Mouse (Mus musculus) heart, embryonic 13.5 days (tissue): ENCODE data around the gene Galt. TPM values are rescaled to one million over a fixed set of nuclear protein-coding genes. Genes with fewer than 3 reads are reported as not detected.
"Not testable (repeated sequence)": the region's sequence is repeated elsewhere in the genome, so short reads cannot be mapped to it uniquely, and the experiment has no call there.

ENCODE experiments used
- ATAC-seq: fragments of 200-750 bp; cut with Nextera tagmentation; 2 replicates; pipeline ENCODE4 v1.8.0; 2017; ENCODE audit warnings: moderate TSS enrichment; ENCODE audit not compliant: insufficient number of reproducible peaks, low FRiP score, low TSS enrichment; ENCODE audit errors: extremely low read depth
- H3K27ac ChIP-seq: fragments of 300-500 bp; sonication (generic); replicated peaks from 2 replicates; pipeline ENCODE4 v1.5.1; 2015; ENCODE audit warnings: moderate library complexity, mild to moderate bottlenecking, inconsistent platforms
- H3K27me3 ChIP-seq: fragments of 300-500 bp; sonication (generic); replicated peaks from 2 replicates; pipeline ENCODE4 v1.6.1; 2015; ENCODE audit warnings: mild to moderate bottlenecking, inconsistent platforms
- H3K36me3 ChIP-seq: fragments of 300-500 bp; sonication (generic); 2 replicates; pipeline ENCODE4 v1.6.1; 2015; ENCODE audit warnings: mild to moderate bottlenecking, inconsistent platforms
- H3K4me1 ChIP-seq: fragments of 300-500 bp; sonication (generic); 2 replicates; pipeline ENCODE4 v1.6.1; 2015; ENCODE audit warnings: inconsistent platforms
- H3K4me2 ChIP-seq: fragments of 300-500 bp; sonication (generic); 2 replicates; pipeline ENCODE4 v1.6.1; 2015; ENCODE audit warnings: inconsistent platforms, mild to moderate bottlenecking, moderate library complexity
- H3K4me3 ChIP-seq: fragments of 300-500 bp; sonication (generic); 2 replicates; pipeline ENCODE4 v1.5.1; 2015; ENCODE audit warnings: moderate library complexity, mild to moderate bottlenecking, inconsistent platforms
- H3K9ac ChIP-seq: fragments of 300-500 bp; sonication (generic); 2 replicates; pipeline ENCODE4 v1.6.1; 2015; ENCODE audit warnings: inconsistent platforms, mild to moderate bottlenecking, moderate library complexity
- H3K9me3 ChIP-seq: fragments of 300-500 bp; sonication (generic); 2 replicates; pipeline ENCODE4 v1.6.1; 2016; ENCODE audit warnings: inconsistent platforms
- WGBS: fragments of 180-500 bp; shearing (Covaris S2); methylation state at CpG from one replicate; pipeline ENCODE4 v1.1.7; 2015; ENCODE audit warnings: mixed read lengths; 5-methylcytosine and 5-hydroxymethylcytosine counted together
- polyA plus RNA-seq: library from polyadenylated mRNA; unstranded; fragments of >200 nt; fragmentation: Nextera tagmentation; extraction: Ambion mirVana; gene quantifications from 2 replicates; pipeline ENCODE4 v1.2.1, GENCODE M21; 2015

Gene Galt
- polyA plus RNA-seq, 1 experiment from 2014 or later: 54.1 TPM

DNA sequence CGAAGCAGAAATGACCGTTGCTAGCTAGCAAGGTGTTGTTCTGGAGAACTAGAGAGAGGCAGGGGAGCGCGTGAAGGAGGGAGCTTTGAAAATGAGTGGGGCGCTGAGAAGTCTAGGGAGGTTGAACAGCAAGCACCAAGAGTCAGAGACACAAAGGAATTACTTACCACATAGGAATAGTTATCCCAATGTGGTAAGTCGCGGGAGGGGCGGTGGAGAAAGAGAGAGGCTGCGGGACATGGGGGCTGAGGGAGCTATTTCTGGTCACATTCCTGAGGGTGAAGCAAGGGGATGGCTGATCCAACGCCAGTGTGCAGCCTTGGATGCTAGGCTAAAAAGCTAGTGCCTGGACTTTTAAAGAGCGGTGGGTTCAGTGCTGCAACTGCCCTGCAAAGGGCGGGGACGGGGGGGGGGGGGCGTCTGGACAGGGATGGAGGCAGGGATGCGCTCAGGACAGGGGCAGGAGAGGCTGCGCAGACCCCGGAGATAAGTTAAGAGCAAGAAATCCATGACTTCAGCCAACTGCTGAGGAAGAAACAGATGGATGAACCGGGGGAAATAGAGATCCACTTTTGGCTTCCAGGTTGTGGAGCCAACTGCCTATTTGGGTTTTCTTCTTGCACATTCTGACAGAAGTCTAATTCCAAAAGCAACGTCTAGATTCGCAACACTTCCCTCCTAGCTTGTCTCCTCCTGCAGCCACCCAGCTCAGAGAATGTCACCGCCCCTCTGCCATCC lies 26.9 kb downstream of the Galt start:
- not testable (repeated sequence) for H3K36me3 ChIP-seq, ATAC-seq, H3K27me3 ChIP-seq, H3K9me3 ChIP-seq, H3K4me1 ChIP-seq
- H3K9ac ChIP-seq: peak overlapping the region; percentile 44; the same call in 1 of the 2 replicates
- H3K27ac ChIP-seq: 0 out of 2 replicates have a peak overlapping the region, but pooled peaks have one; percentile 32
- peak overlapping the region; percentile 26 for H3K4me3 ChIP-seq
- peak overlapping the region; percentile 60 for H3K4me2 ChIP-seq
- 12% methylated on average over 16 of the region's 21 CpGs for whole genome bisulfite sequencing

GRCm38 (mm10) chr4:41782711-41783110 lies 27.7 kb downstream of the Galt start:
- not testable (repeated sequence) for H3K9me3 ChIP-seq, H3K36me3 ChIP-seq, ATAC-seq, H3K4me2 ChIP-seq, H3K4me3 ChIP-seq, H3K9ac ChIP-seq, H3K27ac ChIP-seq, H3K27me3 ChIP-seq
- H3K4me1 ChIP-seq: peaks cover 10% of the 10 kb centered on the region
- WGBS: 52% methylated on average over 4 of the region's 4 CpGs

GRCm38 (mm10) chr4:41783197-41783596 lies 28.2 kb downstream of the Galt start:
- ATAC-seq: not testable (repeated sequence)
- WGBS: 65% methylated on average over 3 of the region's 3 CpGs

More at GRCm38 (mm10) chr4:41783197-41783596, 28.2 kb downstream of the Galt start:
- not testable (repeated sequence) for H3K36me3 ChIP-seq, H3K4me3 ChIP-seq, H3K27ac ChIP-seq, H3K9ac ChIP-seq, H3K27me3 ChIP-seq, H3K9me3 ChIP-seq, H3K4me2 ChIP-seq
- H3K4me1 ChIP-seq: peaks cover 10% of the 10 kb centered on the region

Other genes starting within 250 kb of the Galt start
- 0.44 TPM in 1 of 2 replicates, not detected in the other for gene 1110017D15Rik, start 237.9 kb upstream of the Galt start, polyA plus RNA-seq
- 2.3 TPM in 2 replicates for gene Fam219a, start 185.7 kb upstream of the Galt start, polyA plus RNA-seq
- 2.1 and 2.2 TPM in 2 replicates for gene Dnaic1, start 185.5 kb upstream of the Galt start, polyA plus RNA-seq
- gene Enho, start 114.9 kb upstream of the Galt start, polyA plus RNA-seq: 3.9 and 5.6 TPM in 2 replicates
- gene Cntfr, start 58.1 kb upstream of the Galt start, polyA plus RNA-seq: 2.5 and 3.9 TPM in 2 replicates
- 137 and 146 TPM in 2 replicates for gene Il11ra1, start 55.2 kb upstream of the Galt start, polyA plus RNA-seq
- gene Rpp25l, start 41.7 kb upstream of the Galt start, polyA plus RNA-seq: 45.1 and 50.4 TPM in 2 replicates
- 128 and 139 TPM in 2 replicates for gene Dctn3, start 32.1 kb upstream of the Galt start, polyA plus RNA-seq
- gene Arid3c, start 24.1 kb upstream of the Galt start, polyA plus RNA-seq: not detected in 2 replicates
- 63.3 and 69.8 TPM in 2 replicates for gene Sigmar1, start 929 bp downstream of the Galt start, polyA plus RNA-seq
- 44.5 and 49.3 TPM in 2 replicates for gene Ccl27a, start 19.0 kb downstream of the Galt start, polyA plus RNA-seq
- 1.8 TPM in 1 of 2 replicates, not detected in the other for gene Gm21541, start 148.4 kb downstream of the Galt start, polyA plus RNA-seq
- 1.7 and 1.8 TPM in 2 replicates for gene Gm20878, start 186.3 kb downstream of the Galt start, polyA plus RNA-seq
- 0.11 and 0.15 TPM in 2 replicates for gene Fam205a4, start 210.8 kb downstream of the Galt start, polyA plus RNA-seq